Mouse (Mus musculus) spleen, adult 2 months (tissue): Measurements from ENCODE around the gene Prelp. TPM values are rescaled to one million over a fixed set of nuclear protein-coding genes. Genes with fewer than 3 reads are reported as not detected.

Experiments
- DNase-seq, 2 experiments: peaks; one replicate each; pipeline versions ENCODE4 v3.0.0 to v3.0.0-alpha.2; 2012 to 2021; ENCODE audit warnings: low spot score in 2 of 2, low read depth in 1 of 2
- H3K27ac ChIP-seq: fragments of 200-500 bp; 2 replicates; pipeline ENCODE4 v1.5.1; 2012; ENCODE audit warnings: low read length, inconsistent platforms; ENCODE audit not compliant: insufficient read depth
- H3K27me3 ChIP-seq: fragments of 200-500 bp; 2 replicates; pipeline ENCODE4 v1.6.1; 2012; ENCODE audit warnings: mild to moderate bottlenecking, moderate library complexity, low read length, inconsistent platforms; ENCODE audit not compliant: control insufficient read depth, insufficient read depth
- H3K36me3 ChIP-seq: fragments of 200-500 bp; 2 replicates; pipeline ENCODE4 v1.6.1; 2012; ENCODE audit warnings: mild to moderate bottlenecking, low read length, inconsistent platforms; ENCODE audit not compliant: control insufficient read depth, insufficient read depth
- H3K4me1 ChIP-seq: fragments of 200-500 bp; 2 replicates; pipeline ENCODE4 v1.6.1; 2011; ENCODE audit warnings: inconsistent platforms; ENCODE audit not compliant: control insufficient read depth, insufficient read depth, insufficient read length
- H3K4me3 ChIP-seq: fragments of 200-500 bp; 2 replicates; pipeline ENCODE4 v1.5.1; 2011; ENCODE audit warnings: mild to moderate bottlenecking, inconsistent platforms; ENCODE audit not compliant: insufficient read depth, insufficient read length; ENCODE audit errors: extremely low read depth
- CTCF ChIP-seq: fragments of 200-500 bp; IDR thresholded peaks from 2 replicates; pipeline ENCODE4 v1.5.1; 2011; ENCODE audit warnings: mild to moderate bottlenecking, inconsistent platforms; ENCODE audit not compliant: insufficient read depth, insufficient read length, insufficient replicate concordance; ENCODE audit errors: extremely low read depth
- POLR2A ChIP-seq: fragments of 200-500 bp; IDR thresholded peaks from 2 replicates; pipeline ENCODE4 v1.6.1; 2011; ENCODE audit warnings: low read depth, low read length, inconsistent platforms
- WGBS: fragments of 180-500 bp; shearing (Covaris S2); methylation state at CpG from one replicate; pipeline ENCODE4 v1.1.7; 2018; 5-methylcytosine and 5-hydroxymethylcytosine counted together
- polyA plus RNA-seq: library from polyadenylated mRNA; depleted of rRNA; stranded (reverse); fragments of >200 nt; gene quantifications from 2 replicates; pipeline ENCODE4 v1.2.3, GENCODE M21; 2012

Gene Prelp
- polyA plus RNA-seq, 1 experiment = 18.1 TPM

GRCm38 (mm10) chr1:133911008-133911407, 10.2 kb downstream of the Prelp start:
- DNase-seq = no peak
- Histone ChIP-seq H3K27ac (no peak overlapping the region), H3K4me3 (no peak overlapping the region), H3K36me3 (no peaks in the 10 kb centered on the region), H3K4me1 (0 out of 2 replicates have a peak, but pooled peaks cover 2% of the 10 kb centered on the region), H3K27me3 (no peaks in the 10 kb centered on the region)
- TF ChIP-seq POLR2A (no peak), CTCF (no peak)
- WGBS = 83% methylated on average over 4 of the region's 4 CpGs

DNA sequence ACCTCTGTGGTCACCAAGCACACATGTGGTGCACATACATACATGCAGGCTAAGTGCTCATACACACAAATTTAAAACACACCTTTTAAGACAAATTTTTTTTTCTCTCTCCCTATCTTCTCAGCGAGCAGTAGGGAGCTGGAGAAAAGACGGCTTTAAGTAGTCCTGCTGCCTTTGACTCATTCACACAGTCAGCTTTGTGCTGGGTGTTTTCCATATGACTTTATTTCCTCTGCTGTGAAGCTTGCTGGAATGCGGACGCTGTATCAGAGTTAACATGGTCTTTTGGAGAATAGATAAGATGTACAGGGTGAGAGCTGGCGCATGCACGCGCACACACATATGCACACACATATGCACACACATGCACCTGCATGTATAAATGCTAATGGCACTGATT, 11.1 kb downstream of the Prelp start:
- H3K27ac ChIP-seq = no peak overlapping the region
- H3K4me3 ChIP-seq = no peak overlapping the region
- H3K36me3 ChIP-seq = no peaks in the 10 kb centered on the region
- H3K4me1 ChIP-seq = 0 out of 2 replicates have a peak, but pooled peaks cover 2% of the 10 kb centered on the region
- no peak for TF ChIP-seq POLR2A
- no peak for TF ChIP-seq CTCF
- WGBS = 93% methylated on average over 7 of the region's 7 CpGs
- no peaks in the 10 kb centered on the region for H3K27me3 ChIP-seq
- no peak for DNase-seq

DNA sequence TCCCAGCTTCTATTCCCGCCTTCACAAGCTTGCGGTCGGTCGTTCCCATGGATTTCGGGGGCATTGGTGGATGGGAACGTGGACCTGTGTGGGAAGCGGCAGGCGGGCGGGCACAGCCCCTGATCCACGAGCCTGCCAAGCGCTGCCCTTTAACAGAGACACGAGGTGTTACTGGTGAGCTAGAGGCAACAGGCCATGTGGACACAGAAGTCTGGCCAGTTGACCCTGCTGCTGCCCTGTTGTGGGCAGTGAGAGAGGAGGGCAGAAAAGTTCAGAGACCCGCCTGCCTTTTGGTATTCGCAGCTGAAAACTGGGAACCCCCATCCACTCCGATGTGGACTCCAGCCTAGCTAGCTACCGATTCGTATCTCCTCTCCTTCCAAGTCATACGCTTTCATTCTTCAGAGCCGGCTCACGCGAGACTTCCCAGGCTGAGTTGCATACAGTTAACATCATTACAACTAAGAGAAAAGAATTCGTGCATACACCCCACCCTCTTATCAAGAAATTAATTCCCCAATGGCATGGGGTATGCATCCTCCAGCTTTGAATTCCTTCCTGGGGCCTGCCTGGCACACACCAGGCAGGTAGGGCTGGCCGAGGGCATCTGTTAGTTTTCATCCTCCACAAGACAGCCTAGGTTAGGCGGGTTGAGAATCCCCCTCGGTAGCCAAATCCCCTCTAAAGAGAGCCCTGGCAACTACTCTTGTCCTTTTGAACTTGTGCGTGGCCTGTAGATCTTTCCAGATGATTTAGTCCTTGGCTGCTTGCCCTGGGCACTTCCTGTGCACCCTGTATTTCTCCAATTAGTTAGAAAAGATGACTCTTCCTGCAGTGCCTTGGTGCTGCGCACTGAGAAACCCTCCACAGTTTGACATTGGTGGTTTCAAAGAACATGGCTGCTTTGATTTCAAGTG, 12.3 kb downstream of the Prelp start:
- no peaks in the 10 kb centered on the region for H3K27me3 ChIP-seq
- H3K27ac ChIP-seq = peak overlapping the region; percentile 25; the same call in 1 of the 2 replicates
- DNase-seq = no peak

GRCm38 (mm10) chr1:133907949-133908658, 13.1 kb downstream of the Prelp start, which contains the start of gene Optc:
Gene Optc, minus strand, starts transcription at chr1:133907999.
- WGBS = 12% methylated on average over 30 of the region's 30 CpGs
- H3K27ac ChIP-seq = peak within 1 kb of the TSS; percentile 25; the same call in 1 of the 2 replicates
- DNase-seq = no peak
- no peaks in the 10 kb centered on the region for H3K36me3 ChIP-seq
- no peaks in the 10 kb centered on the region for H3K27me3 ChIP-seq
- peak within 1 kb of the TSS; percentile 21; the same call in 1 of the 2 replicates for H3K4me3 ChIP-seq
- TF ChIP-seq POLR2A = no peak
- TF ChIP-seq CTCF = no peak
- 0 out of 2 replicates have a peak, but pooled peaks cover 2% of the 10 kb centered on the region for H3K4me1 ChIP-seq

More for the DNA sequence above, 12.3 kb downstream of the Prelp start:
- TF ChIP-seq POLR2A (no peak), CTCF (no peak)
- WGBS = 7% methylated on average over 27 of the region's 27 CpGs
- Histone ChIP-seq H3K4me3 (peak overlapping the region; percentile 21; the same call in 1 of the 2 replicates), H3K4me1 (0 out of 2 replicates have a peak, but pooled peaks cover 2% of the 10 kb centered on the region), H3K36me3 (no peaks in the 10 kb centered on the region)

- H3K4me1 ChIP-seq = 0 out of 2 replicates have a peak, but pooled peaks cover 2% of the 10 kb centered on the region
- DNase-seq = no peak
- 76% methylated on average over 12 of the region's 12 CpGs for WGBS
- no peaks in the 10 kb centered on the region for H3K36me3 ChIP-seq
- H3K27me3 ChIP-seq = no peaks in the 10 kb centered on the region
- H3K27ac ChIP-seq = no peak overlapping the region
- TF ChIP-seq CTCF (no peak), POLR2A (no peak)
- no peak overlapping the region for H3K4me3 ChIP-seq
These were observed 14.8 kb downstream of the Prelp start for GRCm38 (mm10) chr1:133906420-133906819.

DNA sequence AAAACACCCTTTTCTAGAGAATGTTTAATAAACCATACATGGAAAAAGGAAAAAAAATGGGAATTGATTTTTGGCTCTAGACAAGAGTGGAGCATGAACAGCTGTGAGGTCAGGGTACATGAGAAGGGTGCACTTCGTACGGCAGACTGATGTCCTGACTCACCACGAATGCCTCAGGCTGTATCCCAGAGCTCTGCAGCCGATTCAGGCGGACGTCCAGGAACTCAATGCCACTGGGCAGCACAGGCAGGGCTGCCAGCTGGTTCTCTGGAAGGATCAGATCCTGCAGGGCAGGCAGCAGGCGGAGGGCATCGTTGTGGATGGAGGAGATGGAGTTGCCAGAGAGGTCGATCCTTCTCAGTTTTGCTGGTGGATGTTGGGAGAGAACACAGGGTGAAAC, 20.4 kb downstream of the Prelp start:
- no peaks in the 10 kb centered on the region for H3K36me3 ChIP-seq
- no peaks in the 10 kb centered on the region for H3K27me3 ChIP-seq
- no peaks in the 10 kb centered on the region for H3K4me1 ChIP-seq
- no peak for DNase-seq
- 90% methylated on average over 9 of the region's 9 CpGs for WGBS
- TF ChIP-seq POLR2A = no peak
- no peak overlapping the region for H3K4me3 ChIP-seq
- H3K27ac ChIP-seq = no peak overlapping the region
